Mouse (Mus musculus) liver, embryonic 14.5 days (tissue): Measurements from ENCODE around the gene Olfr155.

ENCODE experiments used
- CTCF ChIP-seq: IDR thresholded peaks from 2 replicates; pipeline ENCODE4 v1.5.1; 2016; ENCODE audit warnings: antibody characterized with exemption, low read depth, control low read depth
- EP300 ChIP-seq: IDR thresholded peaks from 2 replicates; pipeline ENCODE4 v1.6.1; 2016; ENCODE audit warnings: antibody characterized with exemption, low read depth

DNA sequence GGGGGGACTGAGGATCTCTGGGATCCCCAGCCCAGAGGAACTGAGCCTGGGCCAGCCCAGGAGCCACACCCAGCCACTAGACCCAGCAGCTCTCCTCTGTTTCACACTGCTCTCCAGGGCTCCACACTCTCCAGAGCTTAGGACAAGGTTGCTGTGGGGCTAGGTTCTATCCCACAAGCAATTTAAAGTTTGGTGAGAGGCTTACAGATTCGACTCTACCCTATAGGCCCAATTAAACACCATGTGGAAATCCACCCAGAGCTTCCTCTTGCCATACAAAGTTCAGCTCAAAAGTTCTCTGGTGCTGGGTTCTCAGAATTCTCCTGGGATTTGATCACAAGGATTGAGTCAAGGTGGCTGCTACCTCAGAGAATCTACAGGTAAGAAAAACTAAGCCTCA, 11.3 kb upstream of the Olfr155 start, which contains the start of gene Olfr157:
- no peak for TF ChIP-seq CTCF
- TF ChIP-seq EP300, result no peak
